Mouse (Mus musculus): ENCODE measurements around the gene Fat3. TPM values are rescaled to one million over a fixed set of nuclear protein-coding genes. Genes with fewer than 3 reads are reported as not detected.

Gene Fat3
- polyA plus RNA-seq, 1 experiment, result 0.14 TPM

GRCm38 (mm10) chr9:16500382-16501185 lies 501 bp downstream of the Fat3 start:
- DNase-seq, result peak; percentile 2
- H3K4me1 ChIP-seq (ENCODE audit: control insufficient read depth, insufficient read depth, low read length), result no peaks in the 10 kb centered on the region
- H3K27ac ChIP-seq (ENCODE audit: insufficient read depth, low read depth, low read length), result no peak overlapping the region
- under 1% methylated on average over 41 of the region's 41 CpGs for WGBS
- no peaks in the 10 kb centered on the region for H3K36me3 ChIP-seq (ENCODE audit: control insufficient read depth, insufficient read depth, low read length)
- H3K27me3 ChIP-seq (replicated peaks; ENCODE audit: control insufficient read depth, insufficient read depth, low read length), result no peaks in the 10 kb centered on the region; the same call in 1 of the 2 replicates
- H3K4me3 ChIP-seq (ENCODE audit: insufficient read depth, low read depth, low read length), result peak overlapping the region; percentile 20; the same call in 1 of the 2 replicates
- TF ChIP-seq POLR2A (IDR thresholded peaks at IDR 0.05; ENCODE audit: low read depth, low read length), result no peak
- no peak for TF ChIP-seq CTCF (conservative IDR thresholded peaks at IDR 0.05; ENCODE audit: insufficient read depth, insufficient read length, low read depth, low read length)

DNA sequence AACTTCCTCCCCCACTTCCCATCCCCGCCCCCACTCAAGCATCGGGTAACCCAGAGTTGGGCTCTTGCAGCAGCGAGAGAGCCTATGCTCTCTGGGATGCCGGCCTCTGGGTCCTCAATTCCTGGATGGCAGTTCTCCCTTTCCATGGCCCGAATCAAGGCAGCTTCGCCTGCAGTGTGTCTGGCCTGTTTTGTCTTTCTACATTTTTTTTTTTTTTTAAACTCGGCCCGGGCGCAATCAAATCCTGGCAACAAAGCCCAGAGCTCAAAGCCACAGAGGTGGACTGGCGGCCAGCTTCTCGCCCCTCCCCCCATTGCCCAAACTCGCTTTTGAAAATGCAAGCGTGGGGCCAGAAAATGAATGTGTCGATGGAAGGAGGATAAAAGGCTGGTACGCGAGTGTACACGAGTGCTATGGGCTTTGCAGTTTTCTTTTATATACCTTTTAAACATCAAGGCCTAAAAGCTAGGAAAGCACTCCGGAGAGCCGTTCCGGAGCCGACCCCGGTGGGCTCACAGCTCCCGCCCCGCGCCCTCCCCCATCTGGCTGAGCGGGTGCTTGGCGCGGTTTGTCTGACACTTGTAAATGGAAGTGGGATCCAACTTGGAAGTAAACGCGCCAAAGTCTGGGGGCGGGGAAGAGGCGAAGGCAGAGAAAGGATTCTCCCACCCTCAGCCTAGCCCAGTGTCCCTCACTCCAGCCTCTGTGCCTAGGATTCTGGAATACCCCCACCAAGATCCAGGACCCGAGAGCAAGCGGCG lies 1.3 kb downstream of the Fat3 start:
- WGBS, result 2% methylated on average over 35 of the region's 35 CpGs
- H3K36me3 ChIP-seq (ENCODE audit: control insufficient read depth, insufficient read depth, low read length), result no peaks in the 10 kb centered on the region
- H3K27me3 ChIP-seq (replicated peaks; ENCODE audit: control insufficient read depth, insufficient read depth, low read length), result no peaks in the 10 kb centered on the region; the same call in 1 of the 2 replicates
- H3K4me3 ChIP-seq (ENCODE audit: insufficient read depth, low read depth, low read length), result peak overlapping the region; percentile 20
- H3K4me1 ChIP-seq (ENCODE audit: control insufficient read depth, insufficient read depth, low read length), result no peaks in the 10 kb centered on the region
- peak; percentile 11 for DNase-seq
- TF ChIP-seq CTCF (conservative IDR thresholded peaks at IDR 0.05; ENCODE audit: insufficient read depth, insufficient read length, low read depth, low read length) (no peak), POLR2A (IDR thresholded peaks at IDR 0.05; ENCODE audit: low read depth, low read length) (no peak)
- no peak overlapping the region for H3K27ac ChIP-seq (ENCODE audit: insufficient read depth, low read depth, low read length)

DNA sequence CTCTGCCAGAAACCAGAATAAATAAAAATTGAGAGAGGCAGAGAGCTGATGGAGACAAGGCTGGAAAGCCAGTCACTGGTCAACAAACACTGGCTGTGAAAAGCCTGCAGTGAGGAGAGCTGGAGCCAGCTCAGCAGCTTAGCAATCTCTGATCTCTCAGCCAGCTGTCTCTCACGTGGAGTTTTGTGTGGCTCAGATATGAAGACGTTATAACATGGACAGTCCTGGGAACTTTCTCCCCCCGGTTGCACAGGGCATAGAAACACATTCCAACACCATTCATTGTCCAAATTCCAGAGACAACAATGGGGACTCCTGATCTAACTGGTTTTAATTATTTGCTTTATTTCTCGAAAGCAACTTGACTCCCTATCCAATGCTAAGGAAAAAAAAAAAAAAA lies 2.2 kb downstream of the Fat3 start:
- no peak overlapping the region for H3K27ac ChIP-seq (ENCODE audit: insufficient read depth, low read depth, low read length)
- no peak for DNase-seq
- no peak overlapping the region for H3K4me3 ChIP-seq (ENCODE audit: insufficient read depth, low read depth, low read length)
- no peaks in the 10 kb centered on the region for H3K4me1 ChIP-seq (ENCODE audit: control insufficient read depth, insufficient read depth, low read length)
- TF ChIP-seq POLR2A (IDR thresholded peaks at IDR 0.05; ENCODE audit: low read depth, low read length), result no peak
- WGBS, result 17% methylated on average over 4 of the region's 4 CpGs
- no peaks in the 10 kb centered on the region for H3K36me3 ChIP-seq (ENCODE audit: control insufficient read depth, insufficient read depth, low read length)
- no peaks in the 10 kb centered on the region; the same call in 1 of the 2 replicates for H3K27me3 ChIP-seq (replicated peaks; ENCODE audit: control insufficient read depth, insufficient read depth, low read length)

DNA sequence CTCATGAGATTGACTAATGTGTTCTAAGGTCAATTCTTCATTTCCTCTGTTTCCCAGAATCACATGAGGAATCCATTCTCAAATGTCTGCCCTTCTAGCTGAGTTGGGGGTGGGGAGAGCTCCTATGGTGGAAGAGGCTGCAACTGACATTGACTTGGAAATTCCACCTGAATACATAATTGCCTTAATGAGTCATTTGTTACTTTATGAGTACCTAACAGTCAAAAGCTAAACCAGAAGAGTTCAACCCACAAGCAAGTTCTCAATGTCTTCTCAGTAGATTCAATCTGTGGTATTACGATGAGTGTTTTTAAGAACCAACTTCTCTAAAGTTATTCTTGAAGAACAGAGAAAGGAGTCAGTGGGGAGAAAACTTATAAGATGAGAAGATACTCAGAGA lies 3.7 kb downstream of the Fat3 start:
- TF ChIP-seq CTCF (conservative IDR thresholded peaks at IDR 0.05; ENCODE audit: insufficient read depth, insufficient read length, low read depth, low read length) (no peak), POLR2A (IDR thresholded peaks at IDR 0.05; ENCODE audit: low read depth, low read length) (no peak)
- Histone ChIP-seq H3K4me3 (ENCODE audit: insufficient read depth, low read depth, low read length) (no peak overlapping the region), H3K36me3 (ENCODE audit: control insufficient read depth, insufficient read depth, low read length) (no peaks in the 10 kb centered on the region), H3K27ac (ENCODE audit: insufficient read depth, low read depth, low read length) (no peak overlapping the region), H3K4me1 (ENCODE audit: control insufficient read depth, insufficient read depth, low read length) (no peaks in the 10 kb centered on the region), H3K27me3 (replicated peaks; ENCODE audit: control insufficient read depth, insufficient read depth, low read length) (no peaks in the 10 kb centered on the region; the same call in 1 of the 2 replicates)
- no peak for DNase-seq
- 96% methylated on average over 1 of the region's 1 CpGs for WGBS

DNA sequence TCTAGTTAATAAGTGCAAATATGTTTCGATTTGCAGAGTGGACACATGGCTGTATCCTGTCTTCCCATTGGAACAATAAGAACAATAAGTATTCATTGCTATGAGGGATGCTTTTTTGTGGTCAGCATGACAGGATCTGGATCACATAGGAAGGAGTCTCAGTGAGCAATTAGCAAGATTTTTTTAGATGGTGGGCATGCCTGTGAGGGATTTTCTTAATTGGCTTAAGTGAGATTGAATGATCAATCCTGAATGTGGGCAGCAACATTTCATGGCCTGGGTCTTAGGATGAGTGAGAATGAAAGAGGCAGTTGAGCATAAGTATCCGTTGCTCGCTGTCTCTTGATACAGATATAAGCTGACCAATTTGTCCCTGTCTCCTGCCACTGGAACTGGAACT lies 4.8 kb downstream of the Fat3 start:
- no peak overlapping the region for H3K4me3 ChIP-seq (ENCODE audit: insufficient read depth, low read depth, low read length)
- no peak for TF ChIP-seq CTCF (conservative IDR thresholded peaks at IDR 0.05; ENCODE audit: insufficient read depth, insufficient read length, low read depth, low read length)
- H3K4me1 ChIP-seq (ENCODE audit: control insufficient read depth, insufficient read depth, low read length), result no peaks in the 10 kb centered on the region
- no peak for DNase-seq
- no peak overlapping the region for H3K27ac ChIP-seq (ENCODE audit: insufficient read depth, low read depth, low read length)
- H3K27me3 ChIP-seq (replicated peaks; ENCODE audit: control insufficient read depth, insufficient read depth, low read length), result no peaks in the 10 kb centered on the region; the same call in 1 of the 2 replicates
- 91% methylated on average over 3 of the region's 3 CpGs for WGBS
- no peaks in the 10 kb centered on the region for H3K36me3 ChIP-seq (ENCODE audit: control insufficient read depth, insufficient read depth, low read length)

DNA sequence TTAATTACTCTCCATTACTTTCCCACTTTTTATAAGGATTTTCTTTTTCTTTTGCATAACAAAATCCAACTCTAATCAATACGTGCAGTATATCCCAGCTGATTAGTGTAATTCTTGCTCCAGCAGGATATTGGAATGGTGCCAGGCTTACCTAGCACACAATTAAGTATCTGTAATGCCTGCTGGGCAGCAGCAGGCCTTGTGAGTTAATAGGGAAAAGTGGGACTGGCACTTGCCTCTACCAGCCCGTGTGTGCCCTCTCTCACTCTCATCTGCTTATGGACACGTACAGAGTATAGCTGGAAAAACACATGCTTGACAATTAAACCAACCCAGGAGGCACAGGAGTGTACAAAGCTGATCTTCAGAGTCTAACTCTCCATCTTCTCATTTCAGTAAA lies 11.4 kb downstream of the Fat3 start:
- Histone ChIP-seq H3K36me3 (ENCODE audit: control insufficient read depth, insufficient read depth, low read length) (no peaks in the 10 kb centered on the region), H3K4me3 (ENCODE audit: insufficient read depth, low read depth, low read length) (no peak overlapping the region), H3K4me1 (ENCODE audit: control insufficient read depth, insufficient read depth, low read length) (no peaks in the 10 kb centered on the region), H3K27ac (ENCODE audit: insufficient read depth, low read depth, low read length) (no peak overlapping the region), H3K27me3 (replicated peaks; ENCODE audit: control insufficient read depth, insufficient read depth, low read length) (no peaks in the 10 kb centered on the region)
- TF ChIP-seq CTCF (conservative IDR thresholded peaks at IDR 0.05; ENCODE audit: insufficient read depth, insufficient read length, low read depth, low read length) (no peak), POLR2A (IDR thresholded peaks at IDR 0.05; ENCODE audit: low read depth, low read length) (no peak)
- no peak for DNase-seq
- WGBS, result 68% methylated on average over 3 of the region's 3 CpGs

DNA sequence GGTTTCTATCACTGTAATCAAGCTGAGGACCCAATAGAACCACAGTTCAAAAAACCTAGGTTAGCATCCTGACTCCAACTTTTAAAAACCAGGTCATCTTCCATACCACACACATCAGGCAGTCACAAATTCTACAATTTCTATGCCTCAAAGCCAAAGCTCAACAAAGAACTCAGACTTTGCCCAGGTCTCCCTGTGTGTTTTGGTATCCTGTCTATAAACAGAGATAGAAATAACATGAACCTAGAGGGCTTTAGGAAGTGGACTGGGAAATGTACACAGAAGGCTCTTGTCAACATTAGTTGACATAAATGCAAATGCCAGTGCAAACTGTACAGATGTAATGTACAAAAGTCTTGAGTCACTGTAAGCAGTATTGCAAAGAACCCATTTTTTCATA lies 13.5 kb downstream of the Fat3 start:
- no peaks in the 10 kb centered on the region for H3K27me3 ChIP-seq (replicated peaks; ENCODE audit: control insufficient read depth, insufficient read depth, low read length)
- no peaks in the 10 kb centered on the region for H3K36me3 ChIP-seq (ENCODE audit: control insufficient read depth, insufficient read depth, low read length)
- H3K4me1 ChIP-seq (ENCODE audit: control insufficient read depth, insufficient read depth, low read length), result no peaks in the 10 kb centered on the region
- TF ChIP-seq POLR2A (IDR thresholded peaks at IDR 0.05; ENCODE audit: low read depth, low read length), result no peak
- no peak for TF ChIP-seq CTCF (conservative IDR thresholded peaks at IDR 0.05; ENCODE audit: insufficient read depth, insufficient read length, low read depth, low read length)
- no peak for DNase-seq
- H3K4me3 ChIP-seq (ENCODE audit: insufficient read depth, low read depth, low read length), result no peak overlapping the region
- H3K27ac ChIP-seq (ENCODE audit: insufficient read depth, low read depth, low read length), result no peak overlapping the region

Measured in kidney, adult 2 months (tissue).